Mouse (Mus musculus) liver, postnatal 0 days (tissue): ENCODE measurements around the gene 4930562C15Rik.

Source experiments
- CTCF ChIP-seq: sonication (generic); IDR thresholded peaks from 2 replicates; pipeline ENCODE4 v1.5.1; 2016; ENCODE audit warnings: antibody characterized with exemption, low read depth
- EP300 ChIP-seq: IDR thresholded peaks from 2 replicates; pipeline ENCODE4 v1.6.1; 2016; ENCODE audit warnings: antibody characterized with exemption, low read depth, mild to moderate bottlenecking

DNA sequence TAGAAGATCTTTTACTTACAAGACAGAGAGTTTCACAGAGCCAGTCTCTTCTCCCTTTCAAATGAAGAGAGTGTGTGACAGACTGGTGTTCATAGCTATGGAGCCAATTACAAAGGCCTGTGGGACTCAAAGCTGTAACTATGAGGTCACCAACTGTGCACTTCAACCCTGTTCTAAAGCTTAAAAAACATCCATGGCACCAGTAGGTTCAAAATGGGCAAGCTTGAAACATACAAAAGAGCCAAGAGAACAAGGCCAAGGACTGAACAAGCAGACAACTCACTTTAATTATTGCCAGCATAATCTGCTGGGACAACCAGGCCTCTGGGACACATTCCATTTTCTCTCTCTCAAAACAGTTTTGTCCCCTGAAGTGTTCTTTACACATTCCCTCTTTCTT, 47.0 kb upstream of the 4930562C15Rik start:
- no peak for TF ChIP-seq EP300
- no peak for TF ChIP-seq CTCF
